Comparison of ENCODE assay signal across 8 mouse cellular contexts in genomic region chr10:116789096-116789495, GRCm38 (mm10).
DNase-seq lines count a peak whose midpoint lies in the region; ATAC-seq and TF ChIP-seq lines count a peak whose summit lies in the region.

No protein-coding gene starts in this region.

- no peak for TF ChIP-seq POLR2A in thymus, adult 2 months (IDR thresholded peaks at IDR 0.05; ENCODE audit: control insufficient read depth, extremely low read depth, insufficient read depth, low read length, poor library complexity)

- H3K9me3 ChIP-seq in heart, embryonic 12.5 days (replicated peaks) = 0 out of 2 replicates have a peak, but pooled peaks cover 9% of the 10 kb centered on the region

- no peaks in the 10 kb centered on the region for H3K27me3 ChIP-seq in thymus, adult 2 months (ENCODE audit: control insufficient read depth, insufficient read depth, low read length)
- peaks cover 8% of the 10 kb centered on the region for H3K27me3 ChIP-seq in heart, embryonic 12.5 days (replicated peaks)

- ATAC-seq in neutrophil, adult 5-6 weeks (ENCODE audit: extremely low read depth, insufficient number of reproducible peaks, low FRiP score, poor library complexity, severe bottlenecking) = 0 out of 2 replicates have a peak, but pooled peaks have one; percentile 26
- ATAC-seq in megakaryocyte, adult 5-6 weeks (ENCODE audit: poor library complexity, severe bottlenecking) = no peak
- no peak for ATAC-seq in heart, embryonic 12.5 days (ENCODE audit: insufficient number of reproducible peaks, low FRiP score)

- TF ChIP-seq CTCF in gastrocnemius, adult 2 months (IDR thresholded peaks at IDR 0.05) = peak; percentile 69
- TF ChIP-seq CTCF in thymus, adult 2 months (IDR thresholded peaks at IDR 0.05; ENCODE audit: borderline replicate concordance, control insufficient read depth, extremely low read depth, insufficient read depth, low read length, poor library complexity) = no peak

- no peak overlapping the region for H3K4me2 ChIP-seq in heart, embryonic 12.5 days

- no peak overlapping the region for H3K27ac ChIP-seq in gastrocnemius, adult 2 months
- no peak overlapping the region for H3K27ac ChIP-seq in thymus, adult 2 months (ENCODE audit: control insufficient read depth, insufficient read depth, low read length)
- no peak overlapping the region for H3K27ac ChIP-seq in heart, embryonic 12.5 days (ENCODE audit: poor library complexity, severe bottlenecking)

- no peak overlapping the region for H3K9ac ChIP-seq in heart, embryonic 12.5 days

- no peaks in the 10 kb centered on the region for H3K36me3 ChIP-seq in thymus, adult 2 months (ENCODE audit: control insufficient read depth, insufficient read depth, low read length)
- no peaks in the 10 kb centered on the region for H3K36me3 ChIP-seq in heart, embryonic 12.5 days

- DNase-seq in gastrocnemius, adult 2 months = no peak
- DNase-seq in gastrocnemius, adult 18-20 months (ENCODE audit: low spot score) = no peak
- DNase-seq in thymus, adult 2 months = peak; percentile 56
- no peak for DNase-seq in thymus, adult 18-20 months
- DNase-seq in frontal cortex, adult 2 months (ENCODE audit: extremely low spot score in 1 of 2, low spot score in 1 of 2) = peak; percentile 38 to 64

- intact Hi-C loops in gastrocnemius, adult 2 months (cut with DNase I) = loop anchor here (10.0 kb wide), 1 partner anchor 204 kb away; the partner anchor contains the start of gene Cnot2

- no peak overlapping the region for H3K4me3 ChIP-seq in gastrocnemius, adult 2 months
- H3K4me3 ChIP-seq in thymus, adult 2 months (ENCODE audit: control insufficient read depth, insufficient read depth, low read length) = no peak overlapping the region
- H3K4me3 ChIP-seq in heart, embryonic 12.5 days = no peak overlapping the region

- H3K4me1 ChIP-seq in thymus, adult 2 months (replicated peaks; ENCODE audit: control insufficient read depth, insufficient read depth, low read length) = no peaks in the 10 kb centered on the region
- H3K4me1 ChIP-seq in heart, embryonic 12.5 days (replicated peaks) = peaks cover 4% of the 10 kb centered on the region; the same call in 1 of the 2 replicates

Comparison
In these comparisons a context has a peak if more than half of its experiments do, and no peak if none do; other contexts are left out.
1. DNase-seq: peak in thymus, adult 2 months (single experiment) and frontal cortex, adult 2 months (2 of 2); none in gastrocnemius, adult 2 months (single experiment), gastrocnemius, adult 18-20 months (single experiment) and thymus, adult 18-20 months (0 of 2).